Mouse (Mus musculus) adrenal gland, postnatal 14 days (tissue): Measurements from ENCODE around the gene Olfr69. TPM values are rescaled to one million over a fixed set of nuclear protein-coding genes. Genes with fewer than 3 reads are reported as not detected.

ENCODE experiments used
- total RNA-seq: library from RNA; stranded (reverse); gene quantifications from 2 replicates; pipeline ENCODE4 v1.2.3, GENCODE M21; 2021

Gene Olfr69
- total RNA-seq, 1 experiment from 2014 or later: not detected

Other genes starting within 250 kb of the Olfr69 start
- gene Olfr612, start 228.9 kb downstream of the Olfr69 start, total RNA-seq: not detected in 2 replicates
- not detected in 2 replicates for gene Olfr613, start 223.5 kb downstream of the Olfr69 start, total RNA-seq
- not detected in 2 replicates for gene Olfr615, start 215.5 kb downstream of the Olfr69 start, total RNA-seq
- gene Olfr616, start 202.5 kb downstream of the Olfr69 start, total RNA-seq: not detected in 2 replicates
- not detected in 2 replicates for gene Olfr617, start 198.5 kb downstream of the Olfr69 start, total RNA-seq
- gene Olfr618, start 181.5 kb downstream of the Olfr69 start, total RNA-seq: not detected in 2 replicates
- gene Olfr619, start 171.0 kb downstream of the Olfr69 start, total RNA-seq: not detected in 2 replicates
- not detected in 2 replicates for gene Olfr620, start 159.1 kb downstream of the Olfr69 start, total RNA-seq
- gene Olfr622, start 128.9 kb downstream of the Olfr69 start, total RNA-seq: not detected in 2 replicates
- gene Olfr623, start 107.9 kb downstream of the Olfr69 start, total RNA-seq: not detected in 2 replicates
- 0.04 TPM in 1 of 2 replicates, not detected in the other for gene Olfr624, start 100.4 kb downstream of the Olfr69 start, total RNA-seq
- gene Olfr625-ps1, start 88.9 kb downstream of the Olfr69 start, total RNA-seq: not detected in 2 replicates
- not detected in 2 replicates for gene Olfr243, start 56.9 kb downstream of the Olfr69 start, total RNA-seq
- gene Olfr628, start 41.2 kb downstream of the Olfr69 start, total RNA-seq: not detected in 2 replicates
- gene Olfr629, start 26.7 kb downstream of the Olfr69 start, total RNA-seq: not detected in 2 replicates
- not detected in 2 replicates for gene Olfr630, start 14.3 kb downstream of the Olfr69 start, total RNA-seq
- not detected in 2 replicates for gene Olfr68, start 8.1 kb upstream of the Olfr69 start, total RNA-seq
- not detected in 2 replicates for gene Olfr67, start 20.2 kb upstream of the Olfr69 start, total RNA-seq
- gene Hbb-bt, start 42.4 kb upstream of the Olfr69 start, total RNA-seq: 1,182 and 1,430 TPM in 2 replicates
- 8,688 and 11,965 TPM in 2 replicates for gene Hbb-bs, start 56.5 kb upstream of the Olfr69 start, total RNA-seq
- not detected in 2 replicates for gene Hbb-bh2, start 68.9 kb upstream of the Olfr69 start, total RNA-seq
- not detected in 2 replicates for gene Hbb-bh1, start 71.6 kb upstream of the Olfr69 start, total RNA-seq
- gene Hbb-y, start 81.6 kb upstream of the Olfr69 start, total RNA-seq: not detected in 2 replicates
- gene Olfr66, start 114.7 kb upstream of the Olfr69 start, total RNA-seq: not detected in 2 replicates
- not detected in 2 replicates for gene Olfr64, start 122.9 kb upstream of the Olfr69 start, total RNA-seq
- gene Olfr65, start 131.9 kb upstream of the Olfr69 start, total RNA-seq: not detected in 2 replicates
- not detected in 2 replicates for gene Olfr631, start 157.2 kb upstream of the Olfr69 start, total RNA-seq
- gene Olfr632, start 162.8 kb upstream of the Olfr69 start, total RNA-seq: not detected in 2 replicates
- not detected in 2 replicates for gene Olfr633, start 172.8 kb upstream of the Olfr69 start, total RNA-seq
- not detected in 2 replicates for gene Olfr635, start 199.6 kb upstream of the Olfr69 start, total RNA-seq
- gene Olfr638, start 227.2 kb upstream of the Olfr69 start, total RNA-seq: not detected in 2 replicates
- gene Olfr639, start 245.7 kb upstream of the Olfr69 start, total RNA-seq: not detected in 2 replicates